Mouse (Mus musculus) forebrain, embryonic 16.5 days (tissue): ENCODE data around the gene Tmem189. TPM values are rescaled to one million over a fixed set of nuclear protein-coding genes. Genes with fewer than 3 reads are reported as not detected.
A peak's percentile ranks its signal among the peaks of the same experiment; 100 is the strongest.
"Not testable (repeated sequence)": the region's sequence is repeated elsewhere in the genome, so short reads cannot be mapped to it uniquely, and the experiment has no call there.

ENCODE experiments used
- ATAC-seq: fragments of 200-750 bp; cut with Nextera tagmentation; 2 replicates; pipeline ENCODE4 v1.8.0; 2017; ENCODE audit warnings: mild to moderate bottlenecking, moderate library complexity
- H3K27ac ChIP-seq: fragments of 300-500 bp; sonication (generic); 2 replicates; pipeline ENCODE4 v1.5.1; 2014; ENCODE audit warnings: low read length, control low read depth
- H3K27me3 ChIP-seq: fragments of 300-500 bp; sonication (generic); replicated peaks from 2 replicates; pipeline ENCODE4 v1.6.1; 2014; ENCODE audit warnings: low read length; ENCODE audit not compliant: control insufficient read depth, insufficient read depth
- H3K36me3 ChIP-seq: fragments of 300-500 bp; sonication (generic); 2 replicates; pipeline ENCODE4 v1.6.1; 2014; ENCODE audit not compliant: control insufficient read depth, insufficient read depth
- H3K4me1 ChIP-seq: fragments of 300-500 bp; sonication (generic); replicated peaks from 2 replicates; pipeline ENCODE4 v1.6.1; 2014; ENCODE audit warnings: low read length; ENCODE audit not compliant: control insufficient read depth, insufficient read depth
- H3K4me2 ChIP-seq: fragments of 300-500 bp; sonication (generic); 2 replicates; pipeline ENCODE4 v1.6.1; 2014; ENCODE audit warnings: mild to moderate bottlenecking, low read length, control low read depth
- H3K4me3 ChIP-seq: fragments of 300-500 bp; sonication (generic); replicated peaks from 2 replicates; pipeline ENCODE4 v1.5.1; 2014; ENCODE audit warnings: mild to moderate bottlenecking, low read length, control low read depth
- H3K9ac ChIP-seq: fragments of 300-500 bp; sonication (generic); replicated peaks from 2 replicates; pipeline ENCODE4 v1.6.1; 2014; ENCODE audit warnings: low read depth, low read length, control low read depth
- H3K9me3 ChIP-seq: fragments of 300-500 bp; sonication (generic); 2 replicates; pipeline ENCODE4 v1.6.1; 2016; ENCODE audit warnings: low read length; ENCODE audit not compliant: control insufficient read depth
- WGBS: fragments of 180-500 bp; shearing (Covaris S2); extraction: QIAGEN DNeasy Blood & Tissue Kit; methylation state at CpG from one replicate; pipeline ENCODE4 v1.1.7; 2014; 5-methylcytosine and 5-hydroxymethylcytosine counted together
- polyA plus RNA-seq: library from polyadenylated mRNA; unstranded; fragments of >200 nt; fragmentation: Nextera tagmentation; extraction: Ambion mirVana; gene quantifications from 2 replicates; pipeline ENCODE4 v1.2.1, GENCODE M21; 2015

Gene Tmem189
- polyA plus RNA-seq, 1 experiment from 2014 or later, result 30.2 TPM

DNA sequence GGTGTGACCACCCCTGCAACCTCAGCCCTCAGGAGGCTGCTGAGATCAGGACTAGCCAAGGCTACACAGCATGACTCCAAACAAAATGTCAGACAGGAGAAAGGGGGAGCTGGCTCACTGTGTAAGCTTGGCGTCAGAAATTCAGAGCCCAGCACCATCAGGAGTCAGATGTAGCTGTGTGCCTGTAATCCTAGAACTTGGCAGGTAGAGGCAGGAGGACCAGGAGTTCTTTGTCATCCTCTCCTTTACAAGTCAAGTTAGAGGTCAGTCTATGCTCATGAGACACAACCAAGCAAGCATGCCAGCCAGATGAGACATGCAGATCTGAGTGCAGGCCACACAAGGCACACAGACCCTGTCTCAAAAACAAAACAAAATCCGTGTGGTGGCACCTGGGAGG, 64.0 kb downstream of the Tmem189 start:
- Histone ChIP-seq H3K4me3 (no peak overlapping the region), H3K9me3 (no peaks in the 10 kb centered on the region), H3K9ac (no peak overlapping the region), H3K4me2 (no peak overlapping the region), H3K27ac (no peak overlapping the region), H3K27me3 (no peaks in the 10 kb centered on the region), H3K36me3 (no peaks in the 10 kb centered on the region), H3K4me1 (peaks cover 28% of the 10 kb centered on the region)
- no peak for ATAC-seq
- WGBS, result 47% methylated on average over 2 of the region's 2 CpGs

- Histone ChIP-seq H3K4me3 (no peak overlapping the region), H3K9ac (no peak overlapping the region), H3K27ac (no peak overlapping the region), H3K36me3 (no peaks in the 10 kb centered on the region), H3K4me1 (peaks cover 16% of the 10 kb centered on the region), H3K4me2 (no peak overlapping the region), H3K9me3 (no peaks in the 10 kb centered on the region), H3K27me3 (no peaks in the 10 kb centered on the region)
- 86% methylated on average over 6 of the region's 6 CpGs for WGBS
- ATAC-seq, result peak; percentile 57
Observed at GRCm38 (mm10) chr2:167624368-167625075, 65.1 kb downstream of the Tmem189 start.

- no peak overlapping the region for H3K27ac ChIP-seq
- ATAC-seq, result no peak
- no peaks in the 10 kb centered on the region for H3K36me3 ChIP-seq
- no peaks in the 10 kb centered on the region for H3K27me3 ChIP-seq
- no peak overlapping the region for H3K4me3 ChIP-seq
- WGBS, result 88% methylated on average over 5 of the region's 5 CpGs
- H3K9me3 ChIP-seq, result no peaks in the 10 kb centered on the region
- H3K4me2 ChIP-seq, result no peak overlapping the region
- peaks cover 5% of the 10 kb centered on the region; the same call in 1 of the 2 replicates for H3K4me1 ChIP-seq
- H3K9ac ChIP-seq, result no peak overlapping the region
Observed at GRCm38 (mm10) chr2:167622965-167623364, 66.7 kb downstream of the Tmem189 start.

DNA sequence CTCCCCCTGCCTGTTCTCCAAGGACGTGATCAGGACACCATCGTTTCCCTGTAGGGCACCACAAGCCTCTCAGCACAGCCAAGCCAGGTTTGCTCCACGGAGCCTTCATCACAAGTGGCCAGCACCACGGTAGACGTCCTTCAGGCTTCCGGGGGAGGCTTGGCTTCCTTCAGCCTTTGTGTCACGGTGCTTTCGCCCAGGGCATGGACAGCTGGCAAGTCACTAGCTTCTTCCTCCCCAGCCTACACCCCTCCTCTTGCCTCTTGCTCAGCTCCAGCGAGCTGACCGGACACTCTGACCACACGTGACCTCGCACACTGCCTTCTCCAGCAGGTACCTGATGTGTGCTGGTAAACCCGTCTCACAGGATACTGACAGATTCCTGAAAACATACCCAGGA, 67.3 kb downstream of the Tmem189 start:
- Histone ChIP-seq H3K4me1 (peaks cover 5% of the 10 kb centered on the region; the same call in 1 of the 2 replicates), H3K9ac (no peak overlapping the region), H3K36me3 (no peaks in the 10 kb centered on the region), H3K4me3 (no peak overlapping the region), H3K4me2 (no peak overlapping the region), H3K27ac (no peak overlapping the region), H3K9me3 (no peaks in the 10 kb centered on the region), H3K27me3 (no peaks in the 10 kb centered on the region)
- WGBS, result 94% methylated on average over 13 of the region's 13 CpGs
- ATAC-seq, result no peak

GRCm38 (mm10) chr2:167621255-167622087, 68.2 kb downstream of the Tmem189 start:
- Histone ChIP-seq H3K27me3 (no peaks in the 10 kb centered on the region), H3K9me3 (no peaks in the 10 kb centered on the region), H3K36me3 (peaks cover 6% of the 10 kb centered on the region), H3K9ac (no peak overlapping the region), H3K27ac (no peak overlapping the region), H3K4me2 (no peak overlapping the region), H3K4me1 (peaks cover 5% of the 10 kb centered on the region; the same call in 1 of the 2 replicates), H3K4me3 (no peak overlapping the region)
- 82% methylated on average over 9 of the region's 9 CpGs for WGBS
- ATAC-seq, result no peak

- H3K4me3 ChIP-seq, result no peak overlapping the region
- WGBS, result 54% methylated on average over 4 of the region's 4 CpGs
- H3K9me3 ChIP-seq, result no peaks in the 10 kb centered on the region
- H3K4me1 ChIP-seq, result no peaks in the 10 kb centered on the region
- H3K9ac ChIP-seq, result no peak overlapping the region
- no peak overlapping the region for H3K27ac ChIP-seq
- H3K36me3 ChIP-seq, result peaks cover 26% of the 10 kb centered on the region
- ATAC-seq, result no peak
- H3K4me2 ChIP-seq, result no peak overlapping the region
- no peaks in the 10 kb centered on the region for H3K27me3 ChIP-seq
Observed at GRCm38 (mm10) chr2:167617472-167617871, 72.2 kb downstream of the Tmem189 start.

DNA sequence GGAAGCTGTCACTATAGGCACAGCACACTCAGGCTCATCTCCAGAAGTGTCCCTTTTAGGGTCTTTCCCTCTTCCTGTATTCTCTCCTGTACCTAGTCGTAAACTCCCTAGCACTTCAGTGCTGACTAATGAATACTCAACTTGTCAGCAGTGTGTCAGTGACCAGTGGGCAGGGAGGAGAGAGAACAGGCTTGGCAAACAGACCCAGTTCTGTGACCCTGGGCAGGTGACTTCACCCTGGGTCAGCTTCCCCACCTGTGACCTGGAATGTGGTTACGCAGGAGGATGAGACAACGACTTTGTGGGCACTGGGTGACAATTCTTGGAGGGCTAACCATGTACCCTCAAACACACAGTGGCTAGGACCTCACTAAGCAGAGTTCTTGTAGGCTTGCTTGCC, 72.6 kb downstream of the Tmem189 start:
- Histone ChIP-seq H3K27ac (no peak overlapping the region), H3K4me1 (no peaks in the 10 kb centered on the region), H3K9ac (no peak overlapping the region), H3K27me3 (no peaks in the 10 kb centered on the region), H3K36me3 (peaks cover 26% of the 10 kb centered on the region), H3K9me3 (no peaks in the 10 kb centered on the region), H3K4me3 (no peak overlapping the region), H3K4me2 (no peak overlapping the region)
- 88% methylated on average over 3 of the region's 3 CpGs for WGBS
- ATAC-seq, result no peak

GRCm38 (mm10) chr2:167613335-167613734, 76.3 kb downstream of the Tmem189 start:
- H3K36me3 ChIP-seq, result peaks cover 33% of the 10 kb centered on the region
- 95% methylated on average over 6 of the region's 7 CpGs for WGBS

GRCm38 (mm10) chr2:167612122-167612521, 77.5 kb downstream of the Tmem189 start:
- Histone ChIP-seq H3K4me2 (no peak overlapping the region), H3K9me3 (no peaks in the 10 kb centered on the region), H3K4me1 (no peaks in the 10 kb centered on the region), H3K9ac (no peak overlapping the region), H3K36me3 (peaks cover 33% of the 10 kb centered on the region), H3K27me3 (no peaks in the 10 kb centered on the region), H3K27ac (no peak overlapping the region), H3K4me3 (no peak overlapping the region)
- 94% methylated on average over 14 of the region's 14 CpGs for WGBS
- ATAC-seq, result no peak

More at GRCm38 (mm10) chr2:167613335-167613734, 76.3 kb downstream of the Tmem189 start:
- H3K9me3 ChIP-seq, H3K4me3 ChIP-seq, H3K9ac ChIP-seq, H3K4me2 ChIP-seq, H3K27ac ChIP-seq, ATAC-seq, H3K27me3 ChIP-seq, H3K4me1 ChIP-seq: not testable (repeated sequence)
